Mouse (Mus musculus) CD4-positive, CD25-positive, alpha-beta regulatory T cell, adult 4 months (primary cell): ENCODE measurements around the gene Slc27a4. TPM values are rescaled to one million over a fixed set of nuclear protein-coding genes. Genes with fewer than 3 reads are reported as not detected.

Experiments used
- ATAC-seq: one replicate; pipeline ENCODE4 v1.8.0; 2017
- polyA plus RNA-seq, 2 experiments: library from polyadenylated mRNA; unstranded; fragments of 100-300 nt; shearing (Covaris generic); gene quantifications; one replicate each; pipeline ENCODE4 v1.2.1; 2017

Gene Slc27a4
- polyA plus RNA-seq, 2 experiments from 2014 or later: 1.1 to 1.8 TPM

GRCm38 (mm10) chr2:29856451-29857260 is 54.2 kb downstream of the Slc27a4 start:
- no peak for ATAC-seq

- no peak for ATAC-seq
Observed at GRCm38 (mm10) chr2:29857341-29857740, 54.9 kb downstream of the Slc27a4 start.

GRCm38 (mm10) chr2:29857967-29858366 is 55.5 kb downstream of the Slc27a4 start:
- ATAC-seq: no peak

GRCm38 (mm10) chr2:29858748-29859473 is 56.5 kb downstream of the Slc27a4 start:
- no peak for ATAC-seq

GRCm38 (mm10) chr2:29865125-29865524 is 62.7 kb downstream of the Slc27a4 start:
- ATAC-seq: no peak

Other genes starting within 250 kb of the Slc27a4 start
- 10 to 100 TPM; 28.7 to 35.9 TPM for gene Rapgef1, start 182.9 kb upstream of the Slc27a4 start, polyA plus RNA-seq
- under 1 TPM in 1 of 2 experiments, not detected in 1; 0.30 TPM for gene Gm13420, start 50.9 kb upstream of the Slc27a4 start, polyA plus RNA-seq
- gene Gm13547, start 43.3 kb upstream of the Slc27a4 start, polyA plus RNA-seq: not detected
- 10 to 100 TPM in 1 of 2 experiments, 1 to 10 TPM in 1; 5.0 to 11.6 TPM for gene Coq4, start 15.1 kb upstream of the Slc27a4 start, polyA plus RNA-seq
- 10 to 100 TPM; 20.3 to 34.2 TPM for gene Trub2, start 14.1 kb upstream of the Slc27a4 start, polyA plus RNA-seq
- gene Urm1, start 17.4 kb downstream of the Slc27a4 start, polyA plus RNA-seq: 10 to 100 TPM; 21.1 to 25.3 TPM
- under 1 TPM; 0.20 to 0.87 TPM for gene Cercam, start 66.5 kb downstream of the Slc27a4 start, polyA plus RNA-seq
- 10 to 100 TPM; 47.1 to 62.9 TPM for gene Odf2, start 86.6 kb downstream of the Slc27a4 start, polyA plus RNA-seq
- 10 to 100 TPM; 61.6 to 82.4 TPM for gene Gle1, start 132.8 kb downstream of the Slc27a4 start, polyA plus RNA-seq
- 100 to 1,000 TPM in 1 of 2 experiments, 10 to 100 TPM in 1; 70.4 to 103 TPM for gene Sptan1, start 162.9 kb downstream of the Slc27a4 start, polyA plus RNA-seq
- gene Wdr34, start 246.2 kb downstream of the Slc27a4 start, polyA plus RNA-seq: 1 to 10 TPM; 1.5 to 2.0 TPM